8 mouse cellular contexts compared by ENCODE assay signal in genomic region chr6:29396714-29397540, GRCm38 (mm10). TPM values are rescaled to one million over a fixed set of nuclear protein-coding genes. Genes with fewer than 3 reads are reported as not detected.
DNase-seq lines count a peak whose midpoint lies in the region; ATAC-seq and TF ChIP-seq lines count a peak whose summit lies in the region.

No protein-coding gene starts in this region.

- peak overlapping the region; percentile 59 for H3K9ac ChIP-seq in lung, embryonic 14.5 days
- H3K9ac ChIP-seq in forebrain, embryonic 11.5 days (ENCODE audit: low read length): peak overlapping the region; percentile 70
- peak overlapping the region; percentile 58 for H3K9ac ChIP-seq in limb, embryonic 15.5 days
- peak overlapping the region; percentile 10 for H3K9ac ChIP-seq in stomach, embryonic 15.5 days

- peak overlapping the region; percentile 67 for H3K4me3 ChIP-seq in lung, embryonic 14.5 days (ENCODE audit: low read depth, low read length)
- peak overlapping the region; percentile 59 for H3K4me3 ChIP-seq in forebrain, embryonic 11.5 days (ENCODE audit: low read depth, low read length)
- peak overlapping the region; percentile 70 for H3K4me3 ChIP-seq in limb, embryonic 15.5 days
- peak overlapping the region; percentile 61 for H3K4me3 ChIP-seq in stomach, embryonic 15.5 days (replicated peaks)

- whole genome bisulfite sequencing in lung, embryonic 14.5 days: 3% methylated on average over 24 of the region's 24 CpGs
- WGBS in forebrain, embryonic 11.5 days: under 1% methylated on average over 24 of the region's 24 CpGs
- 4% methylated on average over 21 of the region's 24 CpGs for WGBS in limb, embryonic 15.5 days
- WGBS in stomach, embryonic 15.5 days: 6% methylated on average over 24 of the region's 24 CpGs

- peaks cover 4% of the 10 kb centered on the region; the same call in 1 of the 2 replicates for H3K4me1 ChIP-seq in lung, embryonic 14.5 days (ENCODE audit: insufficient read depth)
- peaks cover 8% of the 10 kb centered on the region; the same call in 1 of the 2 replicates for H3K4me1 ChIP-seq in forebrain, embryonic 11.5 days (replicated peaks; ENCODE audit: control insufficient read depth, insufficient read depth, low read length)
- H3K4me1 ChIP-seq in limb, embryonic 15.5 days: peaks cover 19% of the 10 kb centered on the region
- peaks cover 10% of the 10 kb centered on the region for H3K4me1 ChIP-seq in stomach, embryonic 15.5 days

- H3K9me3 ChIP-seq in lung, embryonic 14.5 days (ENCODE audit: low read depth, low read length): no peaks in the 10 kb centered on the region
- no peaks in the 10 kb centered on the region for H3K9me3 ChIP-seq in forebrain, embryonic 11.5 days (ENCODE audit: control insufficient read depth, low read length)
- no peaks in the 10 kb centered on the region for H3K9me3 ChIP-seq in limb, embryonic 15.5 days
- no peaks in the 10 kb centered on the region for H3K9me3 ChIP-seq in stomach, embryonic 15.5 days

- peaks cover 14% of the 10 kb centered on the region; the same call in 1 of the 2 replicates for H3K27me3 ChIP-seq in lung, embryonic 14.5 days (ENCODE audit: insufficient read depth, low read length)
- peaks cover 3% of the 10 kb centered on the region; the same call in 1 of the 2 replicates for H3K27me3 ChIP-seq in forebrain, embryonic 11.5 days (ENCODE audit: control insufficient read depth, insufficient read depth, low read length)
- peaks cover 6% of the 10 kb centered on the region for H3K27me3 ChIP-seq in limb, embryonic 15.5 days
- H3K27me3 ChIP-seq in stomach, embryonic 15.5 days (replicated peaks): 0 out of 2 replicates have a peak, but pooled peaks cover 11% of the 10 kb centered on the region

- H3K27ac ChIP-seq in lung, embryonic 14.5 days (ENCODE audit: low read depth): no peak overlapping the region; the same call in 1 of the 2 replicates
- no peak overlapping the region for H3K27ac ChIP-seq in forebrain, embryonic 11.5 days (ENCODE audit: low read depth, low read length)
- H3K27ac ChIP-seq in limb, embryonic 15.5 days: peak overlapping the region; percentile 72
- peak overlapping the region; percentile 70 for H3K27ac ChIP-seq in stomach, embryonic 15.5 days

- ATAC-seq in cerebellum, adult (ENCODE audit: insufficient number of reproducible peaks, low FRiP score, low TSS enrichment): peak; percentile 69
- peak; percentile 69 for ATAC-seq in lung, embryonic 14.5 days (ENCODE audit: insufficient read depth)
- peak; percentile 77 for ATAC-seq in forebrain, embryonic 11.5 days (replicated peaks; ENCODE audit: low FRiP score)
- ATAC-seq in limb, embryonic 15.5 days (ENCODE audit: insufficient number of reproducible peaks, low FRiP score, low TSS enrichment, low read depth): peak; percentile 64
- ATAC-seq in stomach, embryonic 15.5 days (ENCODE audit: insufficient read depth, low FRiP score, low read depth): peak; percentile 67

- H3K4me2 ChIP-seq in lung, embryonic 14.5 days: peak overlapping the region; percentile 87
- H3K4me2 ChIP-seq in forebrain, embryonic 11.5 days (ENCODE audit: low read depth, low read length, severe bottlenecking): peak overlapping the region; percentile 92
- peak overlapping the region; percentile 92 for H3K4me2 ChIP-seq in limb, embryonic 15.5 days
- H3K4me2 ChIP-seq in stomach, embryonic 15.5 days: peak overlapping the region; percentile 93

- H3K36me3 ChIP-seq in lung, embryonic 14.5 days (ENCODE audit: insufficient read depth): no peaks in the 10 kb centered on the region
- H3K36me3 ChIP-seq in forebrain, embryonic 11.5 days (ENCODE audit: control insufficient read depth, insufficient read depth, low read length): no peaks in the 10 kb centered on the region
- no peaks in the 10 kb centered on the region; the same call in 1 of the 2 replicates for H3K36me3 ChIP-seq in limb, embryonic 15.5 days
- no peaks in the 10 kb centered on the region for H3K36me3 ChIP-seq in stomach, embryonic 15.5 days

- no peak for TF ChIP-seq CTCF in lung, embryonic 14.5 days (IDR thresholded peaks at IDR 0.05; ENCODE audit: low read depth)

- no peak for DNase-seq in cerebellum, adult 11-12 months
- peak; percentile 18 for DNase-seq in lung, embryonic 14.5 days
- DNase-seq in lung, postnatal 4 days: no peak
- DNase-seq in forebrain, embryonic 11.5 days (ENCODE audit: low spot score): no peak
- no peak for DNase-seq in spleen, postnatal 10 days (ENCODE audit: low spot score in 2 of 2)

RNA-seq across cellular contexts. Expression of gene Ccdc136, which starts 0.8 kb away (rescaled TPM):
- 15.3 and 15.8 TPM in 2 replicates for polyA plus RNA-seq in lung, embryonic 14.5 days (2014; fragmentation: Nextera tagmentation; extraction: Ambion mirVana)
- 25.7 and 26.7 TPM in 2 replicates for polyA plus RNA-seq in forebrain, embryonic 11.5 days (2014; fragmentation: Nextera tagmentation; extraction: Ambion mirVana)
- polyA plus RNA-seq in limb, embryonic 15.5 days (2015; fragmentation: Nextera tagmentation; extraction: Ambion mirVana): 18.1 and 21.0 TPM in 2 replicates
- 12.2 and 12.4 TPM in 2 replicates for polyA plus RNA-seq in stomach, embryonic 15.5 days (2015; fragmentation: Nextera tagmentation; extraction: Ambion mirVana)

RNA-seq across cellular contexts. Expression of gene Opn1sw, which starts 8.7 kb away (rescaled TPM):
- 0.61 and 0.84 TPM in 2 replicates for polyA plus RNA-seq in lung, embryonic 14.5 days (2014; fragmentation: Nextera tagmentation; extraction: Ambion mirVana)
- polyA plus RNA-seq in forebrain, embryonic 11.5 days (2014; fragmentation: Nextera tagmentation; extraction: Ambion mirVana): 0.31 and 0.43 TPM in 2 replicates
- 1.1 and 1.3 TPM in 2 replicates for polyA plus RNA-seq in limb, embryonic 15.5 days (2015; fragmentation: Nextera tagmentation; extraction: Ambion mirVana)
- polyA plus RNA-seq in stomach, embryonic 15.5 days (2015; fragmentation: Nextera tagmentation; extraction: Ambion mirVana): 0.30 and 0.43 TPM in 2 replicates

RNA-seq across cellular contexts. Expression of gene Flnc, which starts 36.1 kb away (rescaled TPM):
- 8.8 and 10.1 TPM in 2 replicates for polyA plus RNA-seq in lung, embryonic 14.5 days (2014; fragmentation: Nextera tagmentation; extraction: Ambion mirVana)
- 2.4 and 2.6 TPM in 2 replicates for polyA plus RNA-seq in forebrain, embryonic 11.5 days (2014; fragmentation: Nextera tagmentation; extraction: Ambion mirVana)
- polyA plus RNA-seq in limb, embryonic 15.5 days (2015; fragmentation: Nextera tagmentation; extraction: Ambion mirVana): 21.5 and 28.0 TPM in 2 replicates
- 12.1 and 13.6 TPM in 2 replicates for polyA plus RNA-seq in stomach, embryonic 15.5 days (2015; fragmentation: Nextera tagmentation; extraction: Ambion mirVana)

RNA-seq across cellular contexts. Expression of gene Calu, which starts 49.1 kb away (rescaled TPM):
- 451 and 469 TPM in 2 replicates for polyA plus RNA-seq in lung, embryonic 14.5 days (2014; fragmentation: Nextera tagmentation; extraction: Ambion mirVana)
- polyA plus RNA-seq in forebrain, embryonic 11.5 days (2014; fragmentation: Nextera tagmentation; extraction: Ambion mirVana): 240 and 242 TPM in 2 replicates
- polyA plus RNA-seq in limb, embryonic 15.5 days (2015; fragmentation: Nextera tagmentation; extraction: Ambion mirVana): 549 and 573 TPM in 2 replicates
- 327 and 341 TPM in 2 replicates for polyA plus RNA-seq in stomach, embryonic 15.5 days (2015; fragmentation: Nextera tagmentation; extraction: Ambion mirVana)

Comparison
In these comparisons a context has a peak if more than half of its experiments do, and no peak if none do; other contexts are left out.
1. H3K27ac ChIP-seq: peak in limb, embryonic 15.5 days (single experiment) and stomach, embryonic 15.5 days (single experiment); none in lung, embryonic 14.5 days (single experiment) and forebrain, embryonic 11.5 days (single experiment).
2. H3K9ac ChIP-seq: peak in every context shown above with its lines; median percentile 70 in forebrain, embryonic 11.5 days; 59 in lung, embryonic 14.5 days; 58 in limb, embryonic 15.5 days; 10 in stomach, embryonic 15.5 days.
3. Peak in every context shown above with its lines, with median percentiles within 50 percentile points of each other: ATAC-seq, H3K4me2 ChIP-seq and H3K4me3 ChIP-seq.